Mouse (Mus musculus): ENCODE data around the gene Wars2. TPM values are rescaled to one million over a fixed set of nuclear protein-coding genes. Genes with fewer than 3 reads are reported as not detected.

The Wars2 gene
- total RNA-seq, 2 experiments from 2014 or later: 6.6 to 8.2 TPM

DNA sequence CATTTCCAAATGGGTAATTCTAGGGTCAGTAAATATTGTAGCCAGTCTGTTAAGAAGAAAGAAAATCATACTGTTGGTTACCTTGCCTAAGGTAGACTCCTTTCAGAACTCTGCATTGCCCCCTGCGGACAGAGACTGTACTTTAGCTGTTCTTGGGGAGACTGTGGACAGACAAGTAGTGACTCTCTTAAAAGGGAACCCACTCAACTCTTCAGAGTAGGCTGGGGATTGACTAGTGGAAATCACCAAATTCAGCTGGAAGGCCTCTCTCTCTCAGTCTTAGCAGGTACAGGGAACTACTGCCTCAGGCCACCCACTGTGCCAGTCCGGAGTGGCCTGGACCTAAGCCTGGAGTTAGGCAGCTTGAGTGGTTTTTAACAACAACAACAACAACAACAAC, 121.1 kb downstream of the Wars2 start:
- DNase-seq (ENCODE audit: low spot score in 2 of 2): no peak

DNA sequence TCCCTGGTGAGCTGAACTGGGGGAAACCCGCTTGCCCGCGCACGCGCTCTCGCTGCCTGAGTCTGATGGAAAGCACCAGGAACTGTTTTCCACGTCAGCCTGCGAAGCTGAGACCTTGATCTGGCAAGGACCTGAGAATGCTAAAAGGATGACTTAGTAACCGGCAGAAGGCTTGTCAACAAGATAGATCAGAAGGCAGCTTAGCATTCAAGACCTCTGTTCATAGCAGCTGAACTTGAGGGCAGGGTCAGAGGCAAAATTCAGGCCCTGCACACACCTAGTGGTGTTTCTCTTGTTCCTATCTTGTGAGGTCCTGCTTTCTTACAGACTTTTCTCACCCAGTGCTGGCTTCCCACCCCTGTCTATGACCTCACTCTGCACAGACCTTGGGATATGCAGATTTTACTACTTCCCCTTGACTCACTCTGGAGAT, 122.6 kb downstream of the Wars2 start:
- DNase-seq (ENCODE audit: low spot score in 2 of 2): no peak

GRCm38 (mm10) chr3:99264695-99265094, 123.8 kb downstream of the Wars2 start:
- DNase-seq (ENCODE audit: low spot score in 2 of 2): no peak

- DNase-seq (ENCODE audit: low spot score in 2 of 2): no peak
Measured at GRCm38 (mm10) chr3:99266752-99267303, 126.0 kb downstream of the Wars2 start.

- no peak for DNase-seq (ENCODE audit: low spot score in 2 of 2)
Measured at GRCm38 (mm10) chr3:99277973-99278580, 137.2 kb downstream of the Wars2 start.

DNA sequence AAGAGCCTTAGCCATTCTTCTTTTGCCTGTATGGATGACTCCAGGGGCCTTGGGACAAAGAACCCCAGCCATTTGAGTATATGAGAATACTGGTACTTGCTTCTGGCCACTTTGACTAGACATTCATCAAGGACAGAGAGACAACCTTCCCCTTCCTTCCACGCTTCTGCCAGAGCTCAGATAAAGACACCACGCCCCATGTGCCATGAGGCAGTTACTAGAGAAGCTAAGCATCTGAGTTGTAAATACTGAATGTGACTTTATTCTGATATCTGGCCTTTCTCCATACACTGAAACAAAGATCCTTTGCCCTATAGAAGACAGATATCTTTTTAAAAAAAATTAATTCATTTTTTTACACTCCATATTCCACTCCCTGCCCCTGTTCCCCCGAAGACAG, 138.8 kb downstream of the Wars2 start:
- no peak for DNase-seq (ENCODE audit: low spot score in 2 of 2)

GRCm38 (mm10) chr3:99281453-99281852, 140.6 kb downstream of the Wars2 start:
- DNase-seq (ENCODE audit: low spot score in 2 of 2): no peak

GRCm38 (mm10) chr3:99288302-99288701, 147.4 kb downstream of the Wars2 start:
- no peak for DNase-seq (ENCODE audit: low spot score in 2 of 2)

Small RNAs within 50 kb of the gene (microRNA-seq; reads per million reads assigned to microRNA genes)
- 0 reads per million in 2 experiments for gene Mir6481

Other genes with a start within 250 kb of the Wars2 start
- not detected for gene Hao2, start 247.8 kb upstream of the Wars2 start, total RNA-seq (2021)
- gene Tbx15, start 99.3 kb downstream of the Wars2 start, total RNA-seq (2021): under 1 TPM; 0.48 to 0.54 TPM